Mouse (Mus musculus) layer of hippocampus, postnatal 10 days (tissue): ENCODE results near the gene Lcp2. TPM values are rescaled to one million over a fixed set of nuclear protein-coding genes. Genes with fewer than 3 reads are reported as not detected.
A peak's percentile ranks its signal among the peaks of the same experiment; 100 is the strongest.

Experiments
- DNase-seq, 2 experiments: peaks; one replicate each; pipeline ENCODE4 v3.0.0; 2021; ENCODE audit warnings: low spot score in 2 of 2
- total RNA-seq, 2 experiments: library from RNA; stranded (reverse); gene quantifications; 2 replicates each; pipeline ENCODE4 v1.2.3; 2021

Lcp2 gene
- total RNA-seq, 2 experiments from 2014 or later = 5.9 to 7.2 TPM

- no peak for DNase-seq
Observed at GRCm38 (mm10) chr11:34042808-34043207, 3.9 kb upstream of the Lcp2 start.

- no peak for DNase-seq
Observed at GRCm38 (mm10) chr11:34047542-34047937, 820 bp downstream of the Lcp2 start.

DNA sequence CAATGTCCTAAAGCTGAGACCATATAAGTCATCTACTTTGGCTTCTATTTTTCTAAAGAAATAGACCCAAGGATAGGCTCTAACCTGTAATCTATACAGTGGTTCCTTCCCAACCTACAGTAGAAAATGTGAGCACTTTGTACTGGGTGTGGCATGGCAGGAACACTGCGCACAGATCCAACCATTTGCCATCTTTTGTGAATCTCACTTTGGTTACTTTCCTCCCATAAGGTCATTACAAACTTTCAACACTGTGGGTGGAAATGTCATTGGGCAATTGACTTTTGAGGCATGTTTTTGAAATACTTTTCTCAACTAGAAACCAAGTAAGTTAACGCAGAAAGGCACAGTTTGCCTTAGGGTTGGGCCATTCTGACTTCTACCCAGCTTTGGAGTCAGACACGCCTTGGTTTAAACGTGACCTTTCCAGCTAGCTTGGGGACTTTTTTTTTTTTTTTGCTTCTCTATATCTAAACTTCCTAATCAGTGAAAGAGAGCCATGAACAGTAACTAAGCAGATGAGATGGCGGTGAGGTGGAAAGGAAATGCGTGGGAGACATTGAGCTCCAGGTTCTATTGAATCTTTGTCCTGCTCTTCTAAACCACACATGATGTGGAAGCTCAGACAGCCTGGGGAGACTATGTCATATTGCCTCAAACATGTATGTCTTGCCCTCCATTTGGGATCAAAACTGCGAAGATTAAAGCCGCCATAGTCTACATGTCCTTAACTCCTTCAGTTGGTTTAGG is 1.8 kb downstream of the Lcp2 start:
- DNase-seq = no peak

GRCm38 (mm10) chr11:34049125-34049379 is 2.3 kb downstream of the Lcp2 start:
- no peak for DNase-seq

GRCm38 (mm10) chr11:34050063-34050462 is 3.3 kb downstream of the Lcp2 start:
- DNase-seq = no peak

DNA sequence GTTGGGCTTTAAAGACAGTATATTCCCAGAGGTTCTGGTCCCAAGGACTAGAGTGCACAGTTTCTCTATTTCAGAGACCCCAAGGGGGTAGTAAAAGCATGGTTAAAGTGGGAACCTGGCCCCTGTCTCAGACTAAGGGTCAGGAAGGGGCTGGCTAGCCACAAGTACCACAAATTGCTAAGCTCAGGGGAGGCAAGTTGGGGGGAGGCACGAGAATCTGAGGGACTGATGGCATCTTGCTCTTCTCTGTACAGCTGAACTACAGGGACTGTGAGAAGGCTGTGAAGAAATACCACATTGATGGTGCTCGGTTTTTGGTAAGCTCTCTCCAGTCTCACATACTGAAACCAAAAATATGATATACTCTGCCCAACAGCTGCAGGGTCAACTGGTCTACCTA is 3.9 kb downstream of the Lcp2 start:
- DNase-seq = no peak

GRCm38 (mm10) chr11:34053031-34053818 is 6.5 kb downstream of the Lcp2 start:
- DNase-seq = no peak

- no peak for DNase-seq
Observed at GRCm38 (mm10) chr11:34054031-34054727, 7.5 kb downstream of the Lcp2 start.

DNA sequence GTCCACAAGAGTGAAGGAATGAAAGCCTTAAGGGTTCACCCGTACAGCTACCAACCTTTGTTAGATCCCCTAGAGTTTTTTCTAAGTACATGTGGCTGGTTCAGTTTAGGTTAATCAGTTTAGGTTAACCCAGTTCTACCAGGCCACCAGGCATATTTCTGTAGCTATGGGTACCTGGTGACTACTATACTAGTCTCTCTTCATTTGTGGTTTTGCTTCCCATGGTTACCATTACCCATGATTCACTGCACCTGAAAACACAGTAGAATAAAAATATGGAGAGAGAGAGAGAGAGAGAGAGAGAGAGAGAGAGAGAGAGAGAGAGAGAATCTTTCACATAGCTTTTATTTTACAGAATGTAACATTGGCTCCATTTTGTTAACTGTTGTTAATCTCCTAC is 10.0 kb downstream of the Lcp2 start:
- no peak for DNase-seq

DNA sequence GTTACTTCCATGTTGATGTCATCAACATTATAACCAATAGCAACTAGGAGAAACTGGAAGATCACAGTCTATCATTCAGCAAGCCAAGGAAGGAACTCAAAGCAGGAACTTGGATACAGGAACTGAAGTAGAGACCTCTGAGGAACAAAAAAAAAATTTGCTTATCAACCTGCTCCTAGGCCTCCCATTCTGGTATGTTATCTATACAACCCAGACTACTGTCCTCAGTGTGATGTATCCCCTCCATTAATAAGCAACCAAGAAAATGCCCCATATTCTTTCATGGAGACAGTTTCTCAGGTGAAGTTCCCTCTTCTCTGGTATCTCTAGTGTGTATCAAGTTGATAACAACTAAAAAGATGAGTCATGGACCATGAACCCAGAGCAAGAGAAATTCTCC is 11.6 kb downstream of the Lcp2 start:
- no peak for DNase-seq

GRCm38 (mm10) chr11:34058960-34059359 is 12.2 kb downstream of the Lcp2 start:
- no peak for DNase-seq

DNA sequence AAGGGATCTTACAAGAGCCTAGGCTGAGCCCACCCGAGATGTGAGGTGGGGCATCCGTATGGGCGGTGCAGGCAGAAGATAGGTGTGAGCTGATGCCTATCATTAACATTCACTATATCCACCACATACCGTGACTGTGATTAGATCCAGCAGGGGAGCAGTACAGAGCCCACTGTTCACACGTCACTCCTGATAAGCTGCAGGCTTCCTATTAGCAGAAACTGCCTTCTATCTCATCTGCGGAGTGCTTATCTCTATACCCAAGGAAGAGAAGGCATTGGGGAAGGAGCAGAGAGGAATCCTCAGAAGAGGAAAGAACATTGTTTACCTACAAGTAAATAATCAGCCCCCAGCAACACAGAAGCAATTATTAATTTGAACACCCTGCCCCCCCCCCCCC is 15.0 kb downstream of the Lcp2 start:
- no peak for DNase-seq

- no peak for DNase-seq
Observed at GRCm38 (mm10) chr11:34063257-34063656, 16.5 kb downstream of the Lcp2 start.

DNA sequence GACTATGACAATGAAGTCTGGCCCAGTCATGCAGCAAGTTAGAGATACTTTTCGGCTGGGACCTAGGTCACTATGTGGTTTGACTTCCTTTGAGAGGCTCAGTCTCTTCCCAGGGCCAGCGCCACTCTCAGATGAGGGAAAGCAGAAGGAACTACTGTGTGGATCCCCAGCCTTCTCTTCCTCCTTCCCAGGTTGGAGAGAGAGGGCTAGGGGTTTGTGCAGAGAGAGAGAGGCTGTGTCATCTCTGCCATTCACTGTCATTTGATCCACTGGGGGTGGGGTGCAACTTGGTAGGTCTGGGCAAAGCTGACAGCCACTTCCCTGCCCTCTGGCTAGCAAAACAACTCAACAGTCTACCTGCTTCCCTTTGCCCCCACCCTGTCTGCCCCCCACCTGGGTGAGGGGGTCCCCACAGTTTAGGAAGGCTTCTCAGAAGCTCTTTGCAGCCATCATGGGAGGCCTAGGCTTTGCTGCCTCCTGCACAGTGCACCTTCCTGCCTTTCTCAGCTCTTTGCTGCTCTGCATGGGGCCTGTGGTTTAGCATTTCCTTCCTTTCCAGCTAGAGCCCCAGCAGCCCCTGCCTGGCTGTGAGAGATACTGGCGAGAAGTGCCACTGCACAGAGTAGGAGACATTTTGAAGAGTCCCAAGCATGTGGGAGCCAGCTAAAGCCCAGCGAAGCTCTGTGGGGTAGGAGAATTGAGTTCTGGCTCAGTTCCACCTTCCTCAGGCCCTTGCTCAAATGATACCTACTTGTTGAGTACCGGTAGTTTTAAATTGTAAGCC is 17.2 kb downstream of the Lcp2 start:
- DNase-seq = no peak

DNA sequence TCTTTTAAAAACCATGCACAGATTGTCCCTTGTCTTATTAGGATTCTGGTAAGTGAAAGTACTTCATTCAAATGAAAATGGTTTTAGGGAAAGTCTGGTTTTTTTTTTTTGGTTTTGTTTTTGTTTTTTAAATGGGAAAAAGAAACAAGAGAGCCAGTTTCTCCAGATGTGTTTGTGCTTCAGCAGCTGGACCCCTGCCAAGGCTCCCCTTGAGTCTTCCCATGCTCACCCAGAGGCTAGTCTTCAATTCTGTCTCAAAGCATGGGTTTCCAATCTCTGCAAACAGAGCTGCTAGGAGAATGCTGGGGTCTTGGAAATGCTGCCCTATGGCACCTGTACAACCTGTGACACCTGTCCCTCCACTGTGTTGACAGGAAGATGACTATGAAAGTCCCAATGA is 23.9 kb downstream of the Lcp2 start:
- DNase-seq = no peak

GRCm38 (mm10) chr11:34072309-34072708 is 25.6 kb downstream of the Lcp2 start:
- no peak for DNase-seq

DNA sequence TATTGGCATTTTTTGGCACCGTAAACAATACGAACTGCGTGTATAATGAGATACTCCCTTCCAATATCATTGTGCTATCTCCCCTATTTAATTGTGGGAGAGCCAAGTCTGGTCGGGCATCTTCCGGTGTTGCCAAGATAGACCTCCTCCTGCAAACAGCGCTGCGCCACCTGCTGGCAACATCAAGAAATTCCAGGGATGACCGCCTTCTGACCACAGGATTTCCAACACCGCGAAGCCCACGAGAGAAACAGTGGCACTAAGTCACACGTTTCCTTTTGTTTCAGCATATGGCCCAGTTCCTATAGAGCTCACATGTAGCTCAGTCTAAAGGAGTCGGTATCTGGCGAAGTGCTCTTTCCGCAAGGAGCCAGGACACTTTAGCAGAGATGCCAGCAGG is 27.1 kb downstream of the Lcp2 start:
- DNase-seq = peak; percentile 64 to 73

GRCm38 (mm10) chr11:34077870-34078269 is 31.1 kb downstream of the Lcp2 start:
- no peak for DNase-seq

GRCm38 (mm10) chr11:34078581-34078980 is 31.9 kb downstream of the Lcp2 start:
- no peak for DNase-seq

GRCm38 (mm10) chr11:34079542-34080464 is 33.1 kb downstream of the Lcp2 start:
- DNase-seq = no peak
